Mouse (Mus musculus) heart, embryonic 10.5 days (tissue): ENCODE results near the gene Pxn. TPM values are rescaled to one million over a fixed set of nuclear protein-coding genes. Genes with fewer than 3 reads are reported as not detected.

Experiments
- DNase-seq: peaks from one replicate; pipeline ENCODE4 v3.0.0-alpha.2; 2017; ENCODE audit warnings: low spot score
- H3K27ac ChIP-seq: fragments of 300-500 bp; sonication (generic); 2 replicates; pipeline ENCODE4 v1.5.1; 2016; ENCODE audit warnings: mild to moderate bottlenecking
- H3K27me3 ChIP-seq: fragments of 300-500 bp; sonication (generic); 2 replicates; pipeline ENCODE4 v1.6.1; 2016; ENCODE audit warnings: mild to moderate bottlenecking; ENCODE audit not compliant: poor library complexity, insufficient read depth, severe bottlenecking
- H3K36me3 ChIP-seq: fragments of 300-500 bp; sonication (generic); 2 replicates; pipeline ENCODE4 v1.6.1; 2016; ENCODE audit warnings: mild to moderate bottlenecking, moderate library complexity
- H3K4me1 ChIP-seq: fragments of 300-500 bp; sonication (generic); 2 replicates; pipeline ENCODE4 v1.6.1; 2016; ENCODE audit warnings: mild to moderate bottlenecking
- H3K4me3 ChIP-seq: fragments of 300-500 bp; sonication (generic); 2 replicates; pipeline ENCODE4 v1.5.1; 2016; ENCODE audit warnings: mild to moderate bottlenecking, moderate library complexity
- H3K9me3 ChIP-seq: fragments of 300-500 bp; sonication (generic); 2 replicates; pipeline ENCODE4 v1.6.1; 2016; ENCODE audit warnings: mild to moderate bottlenecking, moderate library complexity
- WGBS: fragments of 180-500 bp; shearing (Covaris S2); methylation state at CpG from one replicate; pipeline ENCODE4 v1.1.7; 2016; 5-methylcytosine and 5-hydroxymethylcytosine counted together
- polyA plus RNA-seq: library from polyadenylated mRNA; unstranded; fragments of >200 nt; fragmentation: Nextera tagmentation; extraction: Ambion mirVana; gene quantifications from 2 replicates; pipeline ENCODE4 v1.2.1, GENCODE M21; 2016

Gene Pxn
- polyA plus RNA-seq, 1 experiment from 2014 or later: 30.3 TPM

DNA sequence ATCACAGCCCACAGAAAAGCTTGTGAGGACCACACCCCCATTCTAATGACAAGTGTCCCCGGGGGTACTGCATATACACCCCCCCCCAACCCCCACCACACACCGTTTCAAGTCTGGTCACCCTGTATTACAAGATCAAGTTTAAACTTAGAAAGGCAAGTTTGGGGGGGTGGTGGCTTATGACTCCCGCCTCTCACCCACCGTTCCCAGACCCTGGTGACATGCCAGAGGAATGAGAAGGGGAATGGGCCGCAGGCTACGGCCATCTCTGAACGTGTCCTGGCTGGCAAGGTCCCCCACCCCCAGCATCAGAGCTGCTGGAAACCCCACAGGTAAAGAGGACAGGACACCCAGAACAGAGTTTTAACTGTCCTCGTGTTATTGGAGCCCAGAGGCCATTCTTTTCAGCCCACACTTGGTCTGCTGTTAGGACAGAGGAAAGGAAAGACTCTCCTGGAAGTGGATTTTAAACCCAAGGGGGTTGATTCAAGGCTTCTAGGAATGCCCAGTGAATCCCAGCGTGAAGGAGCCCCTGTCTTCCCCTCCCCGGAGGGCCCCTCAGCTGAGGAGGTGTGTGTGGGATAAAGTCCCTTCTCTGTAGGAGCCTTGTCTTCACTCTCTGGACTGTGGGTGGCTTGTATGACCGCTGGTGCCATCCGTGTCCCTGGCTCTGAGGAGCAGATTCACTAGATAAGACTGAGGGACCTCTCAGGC lies 948 bp downstream of the Pxn start:
- no peaks in the 10 kb centered on the region for H3K27me3 ChIP-seq
- no peak for DNase-seq
- WGBS: 24% methylated on average over 12 of the region's 12 CpGs
- peaks cover 49% of the 10 kb centered on the region for H3K4me1 ChIP-seq
- H3K36me3 ChIP-seq: no peaks in the 10 kb centered on the region
- peak overlapping the region; percentile 95 for H3K27ac ChIP-seq
- no peaks in the 10 kb centered on the region for H3K9me3 ChIP-seq
- H3K4me3 ChIP-seq: peak overlapping the region; percentile 97

DNA sequence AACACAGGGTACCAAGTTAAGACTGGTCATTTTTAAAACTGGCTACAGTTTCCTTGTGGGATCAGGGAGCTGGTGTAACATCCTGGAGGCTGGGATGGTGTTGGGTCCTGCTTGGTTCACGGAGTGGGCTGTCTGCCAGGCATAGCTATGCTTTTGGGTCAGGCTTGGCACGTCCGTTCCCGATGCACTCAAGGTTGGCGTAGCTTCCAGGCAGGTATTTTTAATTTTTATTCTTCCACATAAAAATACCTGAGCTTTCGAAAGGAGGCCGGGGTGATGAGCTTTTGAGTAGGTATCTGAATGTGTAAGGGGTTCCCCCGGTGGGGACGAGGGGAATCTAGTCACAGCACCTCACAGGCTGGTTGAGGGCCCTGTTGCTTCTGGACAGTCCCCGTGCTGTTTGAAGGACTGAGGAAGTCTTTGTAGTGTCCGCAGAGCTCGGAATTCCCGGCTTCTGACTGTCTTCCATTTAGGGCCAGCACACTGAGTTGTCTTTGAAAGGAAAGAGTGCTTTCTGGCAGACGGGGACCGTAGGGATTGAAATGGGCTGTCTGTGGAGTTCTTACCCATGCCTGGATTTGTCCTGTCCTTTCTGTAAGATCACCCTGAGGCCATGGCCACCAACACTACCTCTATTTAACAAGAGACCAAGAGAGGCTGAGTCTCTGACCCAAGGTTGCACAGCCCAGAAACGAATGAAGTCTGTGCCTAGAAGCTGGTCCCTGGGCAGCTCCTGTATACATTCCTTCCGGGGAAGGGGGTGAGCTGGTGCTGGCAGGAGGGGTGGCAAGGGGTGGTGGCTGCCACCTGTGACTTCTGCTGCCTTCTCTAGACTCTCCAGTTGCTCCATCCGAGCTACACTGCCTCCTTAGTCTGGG lies 1.7 kb downstream of the Pxn start:
- H3K4me1 ChIP-seq: peaks cover 49% of the 10 kb centered on the region
- no peaks in the 10 kb centered on the region for H3K27me3 ChIP-seq
- DNase-seq: no peak
- H3K36me3 ChIP-seq: 0 out of 2 replicates have a peak, but pooled peaks cover 3% of the 10 kb centered on the region
- H3K27ac ChIP-seq: peak overlapping the region; percentile 95; the same call in 1 of the 2 replicates
- no peaks in the 10 kb centered on the region for H3K9me3 ChIP-seq
- H3K4me3 ChIP-seq: peak overlapping the region; percentile 97
- 53% methylated on average over 18 of the region's 18 CpGs for WGBS

DNA sequence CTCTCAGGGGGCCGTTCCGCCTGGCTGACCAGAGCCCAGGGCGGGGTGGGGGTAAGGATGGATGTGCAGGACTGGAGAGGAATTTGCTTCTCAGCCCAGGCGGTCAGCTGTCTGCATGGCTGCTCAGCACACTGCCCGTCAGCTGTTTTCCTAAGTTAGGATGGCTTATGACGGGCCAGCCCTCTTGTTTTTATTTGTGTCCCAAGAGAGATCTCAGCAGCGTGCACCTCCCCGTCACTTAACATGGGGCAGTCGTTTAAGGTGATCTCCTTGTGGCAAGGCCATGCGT lies 2.3 kb downstream of the Pxn start:
- Histone ChIP-seq H3K9me3 (no peaks in the 10 kb centered on the region), H3K27ac (0 out of 2 replicates have a peak overlapping the region, but pooled peaks have one; percentile 95), H3K36me3 (peaks cover 8% of the 10 kb centered on the region; the same call in 1 of the 2 replicates), H3K4me3 (peak overlapping the region; percentile 97), H3K4me1 (peaks cover 49% of the 10 kb centered on the region), H3K27me3 (no peaks in the 10 kb centered on the region)
- DNase-seq: no peak
- WGBS: 43% methylated on average over 10 of the region's 10 CpGs

DNA sequence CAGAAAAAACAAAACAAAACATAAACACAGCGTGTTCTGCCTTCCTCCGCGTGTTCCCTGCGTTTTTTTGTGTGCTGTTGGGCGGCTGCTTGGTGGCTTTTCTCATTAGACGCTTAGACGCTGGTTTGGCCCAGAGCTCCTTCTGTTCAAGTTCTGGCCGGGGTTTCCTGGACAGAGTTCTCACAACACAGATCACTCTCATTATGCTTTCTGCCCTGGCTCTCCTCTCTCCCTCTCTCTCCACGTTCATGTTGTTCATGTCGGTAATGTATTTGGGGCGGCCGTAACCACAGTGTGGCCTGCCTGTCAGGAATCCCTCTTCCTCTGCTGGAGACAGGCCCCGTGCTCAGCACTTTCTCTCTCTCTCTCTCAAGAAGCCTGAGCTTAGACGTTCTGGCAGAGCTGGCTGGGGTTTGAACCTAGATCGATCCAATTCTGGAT lies 2.9 kb downstream of the Pxn start:
- Histone ChIP-seq H3K27me3 (no peaks in the 10 kb centered on the region), H3K4me1 (peaks cover 55% of the 10 kb centered on the region), H3K36me3 (peaks cover 9% of the 10 kb centered on the region; the same call in 1 of the 2 replicates), H3K27ac (peak overlapping the region; percentile 69), H3K9me3 (no peaks in the 10 kb centered on the region), H3K4me3 (peak overlapping the region; percentile 24)
- WGBS: 57% methylated on average over 15 of the region's 15 CpGs
- no peak for DNase-seq

DNA sequence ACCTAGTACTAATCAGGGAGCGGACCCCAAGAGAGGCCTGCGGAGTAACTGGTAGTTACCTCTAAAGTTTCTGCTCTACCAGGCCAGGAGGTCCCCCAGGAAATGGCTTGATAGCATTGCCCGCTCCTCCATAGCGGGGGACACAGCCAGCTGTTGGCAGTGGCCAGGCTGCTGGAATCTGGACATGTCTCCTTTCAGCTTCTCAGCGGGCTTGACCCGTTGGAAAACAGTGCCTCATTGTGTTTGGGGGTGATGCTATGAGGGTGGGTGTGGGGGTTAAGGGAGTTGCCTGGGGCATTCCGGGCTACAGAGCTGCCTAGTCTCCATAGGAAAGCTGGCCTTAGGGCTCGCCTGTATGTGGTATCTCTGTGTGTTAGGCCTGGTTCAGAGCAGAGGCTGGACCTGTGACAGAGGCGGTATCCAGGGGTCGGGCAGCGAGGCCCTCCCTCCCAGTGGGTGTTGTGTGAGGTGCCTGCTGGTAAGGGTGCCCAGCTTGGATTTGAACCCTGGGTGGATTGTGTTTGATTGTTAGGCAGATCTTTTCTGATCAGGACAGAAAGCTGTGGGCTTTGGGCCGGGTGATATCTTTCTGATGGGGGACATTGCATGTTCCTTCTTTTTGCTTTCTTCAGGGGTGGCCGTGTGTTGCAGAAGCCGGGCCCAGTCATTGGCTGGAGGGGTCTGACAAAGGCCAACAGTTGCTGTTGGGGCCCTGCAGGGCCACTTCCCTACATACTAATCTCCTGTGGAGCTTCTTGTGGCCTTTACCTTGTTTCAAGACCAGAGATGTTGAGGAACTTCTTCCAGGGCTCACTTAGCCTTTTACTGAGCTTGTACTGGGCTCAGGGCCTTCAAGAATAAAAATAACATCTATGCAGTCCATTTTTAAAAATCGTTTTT lies 3.6 kb downstream of the Pxn start:
- H3K4me1 ChIP-seq: peaks cover 62% of the 10 kb centered on the region
- DNase-seq: no peak

DNA sequence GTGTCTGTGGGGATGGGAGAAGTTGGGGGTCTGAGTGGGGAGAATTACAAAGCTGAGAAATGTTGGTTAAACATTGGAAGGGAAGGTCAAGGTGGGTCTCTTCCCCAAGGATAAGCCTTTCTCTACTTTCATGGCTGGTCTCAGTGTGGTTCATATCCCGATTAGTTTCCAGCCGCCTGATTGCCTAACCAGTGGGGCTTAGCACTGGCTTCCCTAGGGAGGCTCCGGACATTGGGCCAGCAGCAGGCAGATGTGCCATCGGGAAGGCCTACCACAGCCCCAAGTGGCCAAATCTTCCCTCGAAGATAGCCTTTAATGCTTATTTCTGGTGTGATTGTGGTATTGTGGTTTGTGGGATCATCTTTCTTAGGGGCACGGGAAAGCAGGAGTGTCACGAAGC lies 5.9 kb downstream of the Pxn start:
- WGBS: 87% methylated on average over 7 of the region's 7 CpGs

More for the DNA sequence above, 3.6 kb downstream of the Pxn start:
- Histone ChIP-seq H3K36me3 (peaks cover 9% of the 10 kb centered on the region; the same call in 1 of the 2 replicates), H3K27me3 (no peaks in the 10 kb centered on the region), H3K27ac (peak overlapping the region; percentile 69; the same call in 1 of the 2 replicates), H3K9me3 (no peaks in the 10 kb centered on the region), H3K4me3 (0 out of 2 replicates have a peak overlapping the region, but pooled peaks have one; percentile 27)
- 69% methylated on average over 15 of the region's 15 CpGs for WGBS

DNA sequence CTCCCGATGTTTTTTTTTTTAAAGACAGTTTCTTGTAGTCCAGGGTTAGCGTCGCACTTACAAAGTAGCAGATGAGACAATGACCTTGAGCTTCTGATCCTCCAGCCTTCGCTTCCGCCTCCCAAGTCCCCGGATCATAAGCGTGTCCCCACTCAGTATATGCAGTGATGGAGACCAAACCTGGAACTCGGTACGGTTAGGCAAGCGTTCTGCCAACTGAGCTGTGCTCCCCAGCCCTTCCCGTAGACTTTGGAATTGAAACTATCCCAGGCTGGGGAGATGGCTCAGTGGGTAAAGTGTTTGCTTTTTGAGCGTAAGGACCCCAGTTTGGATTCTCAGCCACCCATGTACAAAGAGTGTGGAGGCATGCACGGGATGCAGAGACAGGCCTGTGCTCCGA lies 6.8 kb downstream of the Pxn start:
- 93% methylated on average over 14 of the region's 14 CpGs for WGBS
- no peak for DNase-seq
- Histone ChIP-seq H3K27me3 (no peaks in the 10 kb centered on the region), H3K27ac (peak overlapping the region; percentile 18; the same call in 1 of the 2 replicates), H3K4me1 (peaks cover 57% of the 10 kb centered on the region), H3K36me3 (peaks cover 17% of the 10 kb centered on the region), H3K4me3 (no peak overlapping the region), H3K9me3 (no peaks in the 10 kb centered on the region)

More for the DNA sequence above, 5.9 kb downstream of the Pxn start:
- Histone ChIP-seq H3K36me3 (peaks cover 13% of the 10 kb centered on the region), H3K4me1 (peaks cover 66% of the 10 kb centered on the region), H3K9me3 (no peaks in the 10 kb centered on the region), H3K4me3 (no peak overlapping the region), H3K27me3 (no peaks in the 10 kb centered on the region), H3K27ac (no peak overlapping the region)
- no peak for DNase-seq

DNA sequence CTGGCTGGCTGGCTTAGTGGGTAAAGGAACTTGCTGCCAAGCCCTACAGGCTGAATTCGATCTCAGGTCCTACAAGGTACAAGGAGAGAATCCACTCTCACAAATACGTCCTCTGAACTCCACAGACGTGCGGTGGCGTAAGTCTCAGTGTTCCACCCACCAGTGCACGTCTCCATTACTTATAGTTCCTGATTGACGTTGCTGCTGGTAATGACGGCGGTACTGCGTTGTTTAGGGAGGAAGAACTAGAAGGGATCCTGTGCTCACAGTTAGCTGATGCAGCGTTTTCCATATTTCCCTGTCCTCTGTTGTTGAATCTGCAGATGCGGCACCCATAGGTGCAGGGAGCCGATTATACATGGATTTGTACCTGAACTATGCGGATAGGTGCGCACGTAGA lies 7.2 kb downstream of the Pxn start:
- peaks cover 19% of the 10 kb centered on the region for H3K36me3 ChIP-seq
- H3K4me3 ChIP-seq: no peak overlapping the region
- peak overlapping the region; percentile 18; the same call in 1 of the 2 replicates for H3K27ac ChIP-seq
- H3K9me3 ChIP-seq: no peaks in the 10 kb centered on the region
- no peaks in the 10 kb centered on the region for H3K27me3 ChIP-seq
- DNase-seq: no peak
- peaks cover 53% of the 10 kb centered on the region for H3K4me1 ChIP-seq
- 94% methylated on average over 16 of the region's 16 CpGs for WGBS

DNA sequence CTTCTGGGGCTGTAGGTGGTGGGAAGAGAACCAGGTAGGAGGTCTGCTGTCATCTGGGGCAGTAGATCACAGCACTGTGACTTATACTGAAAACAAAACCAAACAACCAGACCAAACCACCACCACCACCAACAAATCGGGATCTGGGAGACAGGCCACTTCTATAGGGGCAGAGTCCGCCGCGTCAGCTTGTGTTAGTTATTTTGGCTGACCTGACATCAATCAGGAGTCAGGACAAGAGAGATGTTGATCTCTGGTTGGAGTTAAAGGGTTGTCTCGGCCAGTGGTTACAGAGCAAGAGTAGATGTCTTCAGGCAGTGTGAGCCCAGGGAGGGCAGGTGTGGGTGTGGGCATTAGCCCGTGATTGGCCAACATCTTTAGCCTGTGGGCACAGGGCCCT lies 7.9 kb downstream of the Pxn start:
- Histone ChIP-seq H3K36me3 (peaks cover 19% of the 10 kb centered on the region), H3K27ac (peak overlapping the region; percentile 85), H3K27me3 (no peaks in the 10 kb centered on the region), H3K4me3 (peak overlapping the region; percentile 15; the same call in 1 of the 2 replicates), H3K9me3 (no peaks in the 10 kb centered on the region), H3K4me1 (peaks cover 51% of the 10 kb centered on the region)
- 92% methylated on average over 6 of the region's 6 CpGs for WGBS
- no peak for DNase-seq

DNA sequence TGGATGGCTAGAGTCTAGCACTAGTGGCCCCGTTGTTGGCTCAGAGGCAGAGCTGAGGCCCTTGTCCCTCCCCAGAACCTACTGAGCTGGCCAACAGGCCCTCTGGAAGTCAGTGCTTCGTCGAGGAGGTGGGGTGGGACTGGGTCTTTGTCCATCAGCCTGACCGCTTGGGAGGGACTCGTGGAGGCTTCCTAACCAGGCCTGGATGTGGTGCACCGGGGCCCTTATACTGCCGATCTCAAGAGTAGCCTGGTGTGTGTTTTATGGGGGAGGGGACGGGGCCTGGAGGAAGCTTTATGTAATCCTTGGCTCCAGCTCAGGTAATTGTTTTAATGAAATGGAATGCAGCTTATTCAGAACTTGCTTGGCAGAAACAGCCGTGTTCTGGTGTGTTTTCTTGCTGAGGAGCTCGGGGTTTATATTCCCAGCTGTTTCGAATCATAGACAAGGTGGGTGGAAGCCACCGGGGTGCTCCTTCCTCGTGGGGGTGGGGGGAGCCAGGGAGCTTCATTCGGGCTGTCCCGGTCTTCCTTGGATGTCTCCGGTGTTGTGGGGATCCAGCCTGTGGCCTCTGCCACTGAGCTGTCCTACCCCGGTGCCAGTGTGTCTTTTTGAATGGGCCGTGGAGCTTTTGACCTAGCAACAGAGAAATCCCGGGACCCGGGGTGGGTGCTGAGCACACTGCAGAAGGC lies 8.6 kb downstream of the Pxn start:
- 65% methylated on average over 20 of the region's 20 CpGs for WGBS
- peaks cover 19% of the 10 kb centered on the region for H3K36me3 ChIP-seq
- no peaks in the 10 kb centered on the region for H3K27me3 ChIP-seq
- H3K9me3 ChIP-seq: no peaks in the 10 kb centered on the region
- H3K4me3 ChIP-seq: peak overlapping the region; percentile 15; the same call in 1 of the 2 replicates
- peak overlapping the region; percentile 85 for H3K27ac ChIP-seq
- H3K4me1 ChIP-seq: peaks cover 46% of the 10 kb centered on the region
- no peak for DNase-seq

DNA sequence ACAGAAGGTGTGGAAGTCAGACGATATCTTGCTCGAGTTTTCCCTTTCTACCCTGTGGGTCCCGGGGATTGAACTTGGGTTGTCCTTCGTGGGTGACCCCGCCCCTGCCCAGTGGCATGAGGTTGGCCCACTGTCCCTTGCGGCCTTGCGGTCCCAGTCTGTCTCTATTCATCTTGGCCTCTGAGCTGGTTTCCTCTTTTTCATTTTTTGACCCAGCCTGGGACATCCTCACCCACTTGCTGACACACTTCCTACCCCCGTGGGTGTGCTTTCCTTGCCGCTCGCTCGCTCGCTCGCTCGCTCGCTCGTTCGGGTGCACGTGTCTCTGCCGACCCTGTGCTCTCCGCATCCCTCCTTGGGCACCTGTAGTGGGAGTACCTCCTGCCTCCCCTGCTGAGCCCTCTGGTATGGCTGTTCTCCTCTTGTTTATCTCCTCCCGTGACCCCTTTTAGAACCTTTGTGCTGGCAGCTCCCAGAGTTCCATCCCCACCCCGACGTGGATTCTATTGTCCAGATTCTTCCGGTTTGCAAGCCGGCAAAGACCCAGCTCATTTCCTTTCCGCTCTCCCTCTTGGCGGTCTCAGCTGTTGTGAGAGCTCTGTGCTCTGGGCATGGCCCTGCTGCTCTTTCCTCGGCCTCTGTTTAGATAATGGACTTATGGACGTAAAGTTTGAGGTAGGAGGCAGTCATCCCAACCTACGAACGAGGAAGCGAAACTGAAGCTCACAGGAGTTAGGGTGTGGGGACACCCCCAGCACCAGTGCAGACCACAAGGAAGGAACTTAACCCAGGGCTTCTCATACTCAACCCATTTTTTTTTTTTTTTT lies 9.8 kb downstream of the Pxn start:
- H3K4me3 ChIP-seq: 0 out of 2 replicates have a peak overlapping the region, but pooled peaks have one; percentile 9
- DNase-seq: no peak
- 68% methylated on average over 32 of the region's 32 CpGs for whole genome bisulfite sequencing

More for the DNA sequence above, 9.8 kb downstream of the Pxn start:
- Histone ChIP-seq H3K27me3 (no peaks in the 10 kb centered on the region), H3K36me3 (peaks cover 19% of the 10 kb centered on the region), H3K4me1 (peaks cover 55% of the 10 kb centered on the region), H3K9me3 (no peaks in the 10 kb centered on the region), H3K27ac (peak overlapping the region; percentile 85)
